Mouse (Mus musculus): ENCODE results near the gene Tet3. TPM values are rescaled to one million over a fixed set of nuclear protein-coding genes. Genes with fewer than 3 reads are reported as not detected.

Tet3 gene
- total RNA-seq, 2 experiments from 2014 or later, result 63.8 to 74.0 TPM

GRCm38 (mm10) chr6:83417104-83417502 is 41.8 kb downstream of the Tet3 start:
- DNase-seq (ENCODE audit: low spot score in 2 of 2), result no peak

GRCm38 (mm10) chr6:83416261-83417103 is 42.4 kb downstream of the Tet3 start:
- DNase-seq (ENCODE audit: low spot score in 2 of 2), result no peak

GRCm38 (mm10) chr6:83415356-83415940 is 43.4 kb downstream of the Tet3 start:
- no peak for DNase-seq (ENCODE audit: low spot score in 2 of 2)

- no peak for DNase-seq (ENCODE audit: low spot score in 2 of 2)
Measured at GRCm38 (mm10) chr6:83414601-83415355, 44.1 kb downstream of the Tet3 start.

- no peak for DNase-seq (ENCODE audit: low spot score in 2 of 2)
Measured at GRCm38 (mm10) chr6:83413686-83414085, 45.2 kb downstream of the Tet3 start.

- DNase-seq (ENCODE audit: low spot score in 2 of 2), result no peak
Measured at GRCm38 (mm10) chr6:83412854-83413401, 46.0 kb downstream of the Tet3 start.

- no peak for DNase-seq (ENCODE audit: low spot score in 2 of 2)
Measured at GRCm38 (mm10) chr6:83412362-83412853, 46.5 kb downstream of the Tet3 start.

GRCm38 (mm10) chr6:83411635-83412361 is 47.1 kb downstream of the Tet3 start:
- no peak for DNase-seq (ENCODE audit: low spot score in 2 of 2)

GRCm38 (mm10) chr6:83410046-83410706 is 48.7 kb downstream of the Tet3 start:
- no peak for DNase-seq (ENCODE audit: low spot score in 2 of 2)

- no peak for DNase-seq (ENCODE audit: low spot score in 2 of 2)
Measured at GRCm38 (mm10) chr6:83408510-83408909, 50.4 kb downstream of the Tet3 start.

- DNase-seq (ENCODE audit: low spot score in 2 of 2), result no peak
Measured at GRCm38 (mm10) chr6:83405511-83406064, 53.3 kb downstream of the Tet3 start.

- no peak for DNase-seq (ENCODE audit: low spot score in 2 of 2)
Measured at GRCm38 (mm10) chr6:83404571-83404970, 54.3 kb downstream of the Tet3 start.

- DNase-seq (ENCODE audit: low spot score in 2 of 2), result no peak
Measured at GRCm38 (mm10) chr6:83403481-83403880, 55.4 kb downstream of the Tet3 start.

- DNase-seq (ENCODE audit: low spot score in 2 of 2), result no peak
Measured at GRCm38 (mm10) chr6:83399790-83400189, 59.1 kb downstream of the Tet3 start.

GRCm38 (mm10) chr6:83397728-83398127 is 61.2 kb downstream of the Tet3 start:
- no peak for DNase-seq (ENCODE audit: low spot score in 2 of 2)

- no peak for DNase-seq (ENCODE audit: low spot score in 2 of 2)
Measured at GRCm38 (mm10) chr6:83396711-83397110, 62.2 kb downstream of the Tet3 start.

- DNase-seq (ENCODE audit: low spot score in 2 of 2), result no peak
Measured at GRCm38 (mm10) chr6:83395544-83396229, 63.2 kb downstream of the Tet3 start.

GRCm38 (mm10) chr6:83394122-83394521 is 64.8 kb downstream of the Tet3 start:
- no peak for DNase-seq (ENCODE audit: low spot score in 2 of 2)

GRCm38 (mm10) chr6:83392166-83392780 is 66.6 kb downstream of the Tet3 start:
- no peak for DNase-seq (ENCODE audit: low spot score in 2 of 2)
